Mouse (Mus musculus) CH12.LX (cell line): ENCODE data around the gene Tnfrsf1a. TPM values are rescaled to one million over a fixed set of nuclear protein-coding genes. Genes with fewer than 3 reads are reported as not detected.

Source experiments
- DNase-seq: peaks from one replicate; pipeline ENCODE4 v3.0.0-alpha.2; 2013; ENCODE audit errors: extremely low read depth
- H3K27ac ChIP-seq: 2 replicates; pipeline ENCODE4 v1.5.1; 2012; ENCODE audit warnings: low read depth, mild to moderate bottlenecking, control low read depth, moderate library complexity; ENCODE audit not compliant: insufficient read depth
- H3K27me3 ChIP-seq: replicated peaks from 2 replicates; pipeline ENCODE3; 2012; ENCODE audit warnings: inconsistent platforms
- H3K36me3 ChIP-seq, 2 experiments: replicated peaks in 1 of 2; 2 replicates each; pipeline versions ENCODE3 to v1.6.1; 2012; ENCODE audit warnings: inconsistent platforms in 1 of 2, low read length in 1 of 2, mild to moderate bottlenecking in 1 of 2, mixed read lengths in 1 of 2, moderate library complexity in 1 of 2; ENCODE audit not compliant: control insufficient read depth in 1 of 2, insufficient read depth in 1 of 2
- H3K4me1 ChIP-seq, 2 experiments: 2 replicates each; pipeline ENCODE4 v1.6.1; 2012; ENCODE audit warnings: inconsistent platforms in 1 of 2, moderate library complexity in 1 of 2; ENCODE audit not compliant: insufficient read depth in 2 of 2, control insufficient read depth in 1 of 2
- H3K4me2 ChIP-seq: 2 replicates; pipeline ENCODE4 v1.6.1; 2012; ENCODE audit warnings: low read depth, mild to moderate bottlenecking, control low read depth; ENCODE audit not compliant: poor library complexity, insufficient read depth, severe bottlenecking
- H3K4me3 ChIP-seq, 3 experiments: fragments of 150-350 bp in 1 of 3; sonication (generic) in 1 of 3; replicated peaks in 1 of 3; 2 replicates each; pipeline versions ENCODE3 to v1.5.1; 2011 to 2012; ENCODE audit warnings: low read depth in 2 of 3, low read length in 2 of 3, mild to moderate bottlenecking in 2 of 3, moderate library complexity in 2 of 3, control low read depth in 1 of 3, improper control_type of control experiment in 1 of 3, inconsistent platforms in 1 of 3, mixed read lengths in 1 of 3; ENCODE audit not compliant: poor library complexity in 1 of 3
- H3K79me2 ChIP-seq: replicated peaks from 2 replicates; pipeline ENCODE4 v1.6.1; 2012; ENCODE audit warnings: mild to moderate bottlenecking, moderate library complexity; ENCODE audit not compliant: control insufficient read depth, poor library complexity, insufficient read depth, severe bottlenecking; ENCODE audit errors: extremely low read depth
- H3K9ac ChIP-seq: 2 replicates; pipeline ENCODE4 v1.6.1; 2012; ENCODE audit warnings: low read depth, mild to moderate bottlenecking, control low read depth, moderate library complexity; ENCODE audit not compliant: insufficient read depth
- H3K9me3 ChIP-seq: replicated peaks from 2 replicates; pipeline ENCODE3; 2012; ENCODE audit warnings: low read length, inconsistent platforms, mixed read lengths
- CTCF ChIP-seq, 2 experiments: IDR thresholded peaks in 1 of 2; conservative IDR thresholded peaks in 1 of 2; 2 replicates each; pipeline ENCODE4 v1.5.1; 2011 to 2012; ENCODE audit warnings: low read depth in 2 of 2, low read length in 2 of 2, improper control_type of control experiment in 1 of 2, inconsistent platforms in 1 of 2, mild to moderate bottlenecking in 1 of 2, moderate library complexity in 1 of 2
- ELF1 ChIP-seq: IDR thresholded peaks from 2 replicates; pipeline ENCODE4 v1.6.1; 2014; ENCODE audit warnings: low read depth, mild to moderate bottlenecking, inconsistent platforms, low read length, improper control_type of control experiment
- ETS1 ChIP-seq: conservative IDR thresholded peaks from 2 replicates; pipeline ENCODE4 v1.6.1; 2012; ENCODE audit warnings: low read depth, mild to moderate bottlenecking, inconsistent platforms, low read length, improper control_type of control experiment, moderate library complexity
- IRF4 ChIP-seq: IDR thresholded peaks from 2 replicates; pipeline ENCODE4 v1.6.1; 2014; ENCODE audit warnings: low read depth, mild to moderate bottlenecking, inconsistent platforms, low read length, improper control_type of control experiment
- JUND ChIP-seq: conservative IDR thresholded peaks from 2 replicates; pipeline ENCODE4 v1.6.1; 2011; ENCODE audit warnings: low read depth, low read length, improper control_type of control experiment
- MAX ChIP-seq: IDR thresholded peaks from 2 replicates; pipeline ENCODE4 v1.6.1; 2011; ENCODE audit warnings: low read length, improper control_type of control experiment
- MAZ ChIP-seq: IDR thresholded peaks from 2 replicates; pipeline ENCODE4 v1.6.1; 2012; ENCODE audit warnings: low read depth, mild to moderate bottlenecking, inconsistent platforms, low read length, improper control_type of control experiment, moderate library complexity
- MEF2A ChIP-seq: IDR thresholded peaks from 2 replicates; pipeline ENCODE4 v1.6.1; 2014; ENCODE audit warnings: low read depth, mild to moderate bottlenecking, inconsistent platforms, low read length, improper control_type of control experiment, borderline replicate concordance
- MXI1 ChIP-seq: IDR thresholded peaks from 2 replicates; pipeline ENCODE4 v1.6.1; 2011; ENCODE audit warnings: mild to moderate bottlenecking, low read depth, low read length, improper control_type of control experiment
- MYC ChIP-seq: IDR thresholded peaks from 2 replicates; pipeline ENCODE4 v1.6.1; 2011; ENCODE audit warnings: low read depth, mild to moderate bottlenecking, improper control_type of control experiment, low read length
- NELFE ChIP-seq: IDR thresholded peaks from 2 replicates; pipeline ENCODE4 v1.6.1; 2011; ENCODE audit warnings: low read depth, low read length, improper control_type of control experiment
- POLR2A ChIP-seq: IDR thresholded peaks from 2 replicates; pipeline ENCODE4 v1.6.1; 2011; ENCODE audit warnings: low read depth, mild to moderate bottlenecking, improper control_type of control experiment, low read length
- RAD21 ChIP-seq: IDR thresholded peaks from 2 replicates; pipeline ENCODE4 v1.6.1; 2011; ENCODE audit warnings: low read depth, mild to moderate bottlenecking, low read length, improper control_type of control experiment, moderate library complexity
- SIN3A ChIP-seq: IDR thresholded peaks from 2 replicates; pipeline ENCODE4 v1.6.1; 2012; ENCODE audit warnings: low read length, improper control_type of control experiment, inconsistent platforms
- SMC3 ChIP-seq: IDR thresholded peaks from 2 replicates; pipeline ENCODE4 v1.6.1; 2011; ENCODE audit warnings: low read depth, low read length, improper control_type of control experiment
- UBTF ChIP-seq: IDR thresholded peaks from 2 replicates; pipeline ENCODE4 v1.6.1; 2012; ENCODE audit warnings: low read depth, mild to moderate bottlenecking, inconsistent platforms, low read length, improper control_type of control experiment, moderate library complexity
- ZC3H11A ChIP-seq: IDR thresholded peaks from 2 replicates; pipeline ENCODE4 v1.6.1; 2012; ENCODE audit warnings: low read depth, mild to moderate bottlenecking, inconsistent platforms, low read length, improper control_type of control experiment
- ZMIZ1 ChIP-seq: IDR thresholded peaks from 2 replicates; pipeline ENCODE4 v1.6.1; 2012; ENCODE audit warnings: low read depth, mild to moderate bottlenecking, inconsistent platforms, low read length, improper control_type of control experiment
- ZNF384 ChIP-seq: IDR thresholded peaks from 2 replicates; pipeline ENCODE4 v1.6.1; 2012; ENCODE audit warnings: low read depth, low read length, improper control_type of control experiment, inconsistent platforms
- dilution Hi-C: fragments of 300-500 bp; cut with MboI; formaldehyde crosslinking; loops from 2 replicates; pipeline ENCODE4 v1.14.3; 2020; ENCODE audit warnings: low sequenced_read_pairs; ENCODE audit not compliant: extremely low pct_unique_long_range_greater_than_20kb, extremely low pct_ligation_motif_present
- in situ Hi-C: fragments of 300-500 bp; cut with MboI; formaldehyde crosslinking; loops from 3 replicates; pipeline ENCODE4 v1.14.3; 2019; ENCODE audit warnings: low sequenced_read_pairs, low pct_ligation_motif_present, low pct_unique_long_range_greater_than_20kb, mixed read lengths
- polyA plus RNA-seq: library from polyadenylated mRNA; unstranded; fragments of >175 nt; gene quantifications from 2 replicates; pipeline ENCODE4 v1.2.1, GENCODE M21; 2012; ENCODE audit warnings: low read depth; ENCODE audit not compliant: insufficient read length
- total RNA-seq, 2 experiments: library from RNA; depleted of rRNA; stranded (reverse); fragments of 300-350 nt in 1 of 2; fragments of >200 nt in 1 of 2; gene quantifications; 2 replicates each; pipeline ENCODE4 v1.2.3; 2012 to 2014

Gene Tnfrsf1a
- total and polyA plus RNA-seq, 3 experiments = 0.13 TPM; not detected in 2

GRCm38 (mm10) chr6:125355197-125355741 lies 6.1 kb downstream of the Tnfrsf1a start:
- H3K27me3 ChIP-seq = peaks cover 97% of the 10 kb centered on the region
- TF ChIP-seq MAZ = no peak
- TF ChIP-seq MYC = no peak
- no peak for TF ChIP-seq POLR2A
- H3K4me1 ChIP-seq = peaks cover 2 to 4% of the 10 kb centered on the region in 2 experiments; a peak in 3 of 4 replicates

GRCm38 (mm10) chr6:125356264-125356663 lies 7.1 kb downstream of the Tnfrsf1a start:
- H3K4me1 ChIP-seq = peaks cover 8 to 11% of the 10 kb centered on the region in 2 experiments
- H3K4me2 ChIP-seq = no peak overlapping the region
- no peaks in the 10 kb centered on the region for H3K36me3 ChIP-seq
- in situ Hi-C loops (no loop called here), dilution Hi-C loops (no loop called here)
- DNase-seq = no peak
- H3K9me3 ChIP-seq = no peaks in the 10 kb centered on the region
- H3K79me2 ChIP-seq = no peaks in the 10 kb centered on the region
- TF ChIP-seq MXI1 (no peak), CTCF (conservative IDR thresholded peaks at IDR 0.05 in 1 of 2, IDR thresholded peaks at IDR 0.05 in 1 of 2; ENCODE audit: low read depth in 2 of 2, low read length in 2 of 2) (no peak), SMC3 (no peak), ZMIZ1 (no peak), MEF2A (no peak), MAX (no peak), RAD21 (no peak), JUND (no peak)
- H3K4me3 ChIP-seq = no peak overlapping the region
- no peak overlapping the region for H3K27ac ChIP-seq
- no peak overlapping the region for H3K9ac ChIP-seq
- H3K27me3 ChIP-seq = peaks cover 98% of the 10 kb centered on the region

More at GRCm38 (mm10) chr6:125355197-125355741, 6.1 kb downstream of the Tnfrsf1a start:
- dilution Hi-C loops (no loop called here), in situ Hi-C loops (no loop called here)
- H3K9me3 ChIP-seq = no peaks in the 10 kb centered on the region
- no peaks in the 10 kb centered on the region for H3K79me2 ChIP-seq
- no peaks in the 10 kb centered on the region for H3K36me3 ChIP-seq
- no peak overlapping the region for H3K27ac ChIP-seq
- no peak for DNase-seq
- no peak overlapping the region for H3K4me3 ChIP-seq
- H3K9ac ChIP-seq = no peak overlapping the region
- H3K4me2 ChIP-seq = no peak overlapping the region

- peaks cover 8 to 11% of the 10 kb centered on the region in 2 experiments for H3K4me1 ChIP-seq
- dilution Hi-C loops = no loop called here
- in situ Hi-C loops = no loop called here
These were observed 8.2 kb downstream of the Tnfrsf1a start for GRCm38 (mm10) chr6:125357334-125357733.

More at GRCm38 (mm10) chr6:125357334-125357733, 8.2 kb downstream of the Tnfrsf1a start:
- Histone ChIP-seq H3K36me3 (no peaks in the 10 kb centered on the region), H3K9ac (no peak overlapping the region), H3K4me3 (no peak overlapping the region), H3K79me2 (no peaks in the 10 kb centered on the region), H3K27me3 (peaks cover 98% of the 10 kb centered on the region), H3K9me3 (peaks cover 4% of the 10 kb centered on the region), H3K4me2 (no peak overlapping the region), H3K27ac (no peak overlapping the region)
- no peak for DNase-seq
- TF ChIP-seq IRF4 (no peak), ZC3H11A (no peak), MYC (no peak), CTCF (conservative IDR thresholded peaks at IDR 0.05 in 1 of 2, IDR thresholded peaks at IDR 0.05 in 1 of 2; ENCODE audit: low read depth in 2 of 2, low read length in 2 of 2) (no peak), RAD21 (no peak), UBTF (no peak), NELFE (no peak), ZNF384 (no peak), ELF1 (no peak), SIN3A (no peak), ETS1 (no peak)
